Mouse (Mus musculus) heart, postnatal 0 days (tissue): ENCODE measurements around the gene Pheta1. TPM values are rescaled to one million over a fixed set of nuclear protein-coding genes. Genes with fewer than 3 reads are reported as not detected.
A peak's percentile ranks its signal among the peaks of the same experiment; 100 is the strongest.

Experiments used
- ATAC-seq: fragments of 200-750 bp; cut with Nextera tagmentation; 2 replicates; pipeline ENCODE4 v1.8.0; 2017; ENCODE audit warnings: low read depth, moderate number of reproducible peaks, moderate library complexity; ENCODE audit not compliant: insufficient read depth
- DNase-seq: peaks from one replicate; pipeline ENCODE4 v3.0.0-alpha.2; 2016; ENCODE audit warnings: low spot score
- H3K27ac ChIP-seq: fragments of 300-500 bp; sonication (generic); 2 replicates; pipeline ENCODE4 v1.5.1; 2014; ENCODE audit warnings: low read depth, mild to moderate bottlenecking
- H3K27me3 ChIP-seq: fragments of 300-500 bp; sonication (generic); 2 replicates; pipeline ENCODE4 v1.6.1; 2014; ENCODE audit warnings: low read length, mixed read lengths; ENCODE audit not compliant: control insufficient read depth, insufficient read depth
- H3K36me3 ChIP-seq: fragments of 300-500 bp; sonication (generic); replicated peaks from 2 replicates; pipeline ENCODE4 v1.6.1; 2014; ENCODE audit warnings: low read length, mixed read lengths; ENCODE audit not compliant: control insufficient read depth, insufficient read depth
- H3K4me1 ChIP-seq: fragments of 300-500 bp; sonication (generic); 2 replicates; pipeline ENCODE4 v1.6.1; 2014; ENCODE audit warnings: antibody characterized with exemption; ENCODE audit not compliant: control insufficient read depth, insufficient read depth
- H3K4me2 ChIP-seq: fragments of 300-500 bp; sonication (generic); 2 replicates; pipeline ENCODE4 v1.6.1; 2014; ENCODE audit warnings: low read depth, mild to moderate bottlenecking, low read length, moderate library complexity
- H3K4me3 ChIP-seq: fragments of 300-500 bp; sonication (generic); 2 replicates; pipeline ENCODE4 v1.5.1; 2014; ENCODE audit warnings: low read depth, low read length
- H3K9ac ChIP-seq: fragments of 300-500 bp; sonication (generic); replicated peaks from 2 replicates; pipeline ENCODE4 v1.6.1; 2014; ENCODE audit warnings: low read depth, low read length, mixed read lengths
- H3K9me3 ChIP-seq: fragments of 300-500 bp; sonication (generic); replicated peaks from 2 replicates; pipeline ENCODE4 v1.6.1; 2016; ENCODE audit warnings: low read length; ENCODE audit not compliant: control insufficient read depth
- CTCF ChIP-seq: IDR thresholded peaks from 2 replicates; pipeline ENCODE4 v1.5.1; 2016; ENCODE audit warnings: antibody characterized with exemption, control low read depth, low read depth
- EP300 ChIP-seq: IDR thresholded peaks from 2 replicates; pipeline ENCODE4 v1.6.1; 2016; ENCODE audit warnings: antibody characterized with exemption, low read depth
- WGBS: fragments of 180-500 bp; shearing (Covaris S2); extraction: QIAGEN DNeasy Blood & Tissue Kit; methylation state at CpG from one replicate; pipeline ENCODE4 v1.1.7; 2014; 5-methylcytosine and 5-hydroxymethylcytosine counted together
- polyA plus RNA-seq: library from polyadenylated mRNA; unstranded; fragments of >200 nt; fragmentation: Nextera tagmentation; extraction: Ambion mirVana; gene quantifications from 2 replicates; pipeline ENCODE4 v1.2.1, GENCODE M21; 2015
- total RNA-seq: library from RNA; depleted of rRNA; stranded (reverse); fragments of >200 nt; gene quantifications from 2 replicates; pipeline ENCODE4 v1.2.3, GENCODE M21; 2014; ENCODE audit warnings: low replicate concordance

The Pheta1 gene
- total and polyA plus RNA-seq, 2 experiments from 2014 or later, result 16.4 to 32.2 TPM

- TF ChIP-seq EP300 (no peak), CTCF (peak; percentile 33)
- ATAC-seq (peak; percentile 42), DNase-seq (peak; percentile 75)
- under 1% methylated on average over 17 of the region's 17 CpGs for WGBS
- Histone ChIP-seq H3K27ac (peak overlapping the region; percentile 90), H3K4me1 (peaks cover 28% of the 10 kb centered on the region), H3K4me3 (peak overlapping the region; percentile 94), H3K9me3 (no peaks in the 10 kb centered on the region), H3K9ac (peak overlapping the region; percentile 91), H3K4me2 (peak overlapping the region; percentile 91), H3K27me3 (peaks cover 15% of the 10 kb centered on the region; the same call in 1 of the 2 replicates), H3K36me3 (peaks cover 13% of the 10 kb centered on the region)
These were observed 707 bp upstream of the Pheta1 start for GRCm38 (mm10) chr5:121848035-121848519.

- peak overlapping the region; percentile 94 for H3K4me3 ChIP-seq
- peak overlapping the region; percentile 1; the same call in 1 of the 2 replicates for H3K27ac ChIP-seq
- H3K27me3 ChIP-seq, result no peaks in the 10 kb centered on the region
- H3K9ac ChIP-seq, result peak overlapping the region; percentile 91
- TF ChIP-seq CTCF, result no peak
- TF ChIP-seq EP300, result no peak
- H3K4me1 ChIP-seq, result peaks cover 37% of the 10 kb centered on the region
- H3K36me3 ChIP-seq, result peaks cover 23% of the 10 kb centered on the region
- no peaks in the 10 kb centered on the region for H3K9me3 ChIP-seq
- WGBS, result 36% methylated on average over 20 of the region's 20 CpGs
- no peak for ATAC-seq
- H3K4me2 ChIP-seq, result peak overlapping the region; percentile 91
- no peak for DNase-seq
These were observed 930 bp downstream of the Pheta1 start for GRCm38 (mm10) chr5:121849478-121850349.

GRCm38 (mm10) chr5:121853368-121854051, 4.7 kb downstream of the Pheta1 start:
- H3K36me3 ChIP-seq, result peaks cover 23% of the 10 kb centered on the region
- no peak overlapping the region for H3K4me2 ChIP-seq
- H3K27me3 ChIP-seq, result no peaks in the 10 kb centered on the region
- H3K4me3 ChIP-seq, result no peak overlapping the region
- WGBS, result 67% methylated on average over 9 of the region's 9 CpGs
- no peak for DNase-seq
- no peak overlapping the region for H3K9ac ChIP-seq
- no peaks in the 10 kb centered on the region for H3K9me3 ChIP-seq
- no peak for ATAC-seq
- peaks cover 43% of the 10 kb centered on the region for H3K4me1 ChIP-seq
- no peak overlapping the region for H3K27ac ChIP-seq
- TF ChIP-seq EP300 (no peak), CTCF (no peak)

DNA sequence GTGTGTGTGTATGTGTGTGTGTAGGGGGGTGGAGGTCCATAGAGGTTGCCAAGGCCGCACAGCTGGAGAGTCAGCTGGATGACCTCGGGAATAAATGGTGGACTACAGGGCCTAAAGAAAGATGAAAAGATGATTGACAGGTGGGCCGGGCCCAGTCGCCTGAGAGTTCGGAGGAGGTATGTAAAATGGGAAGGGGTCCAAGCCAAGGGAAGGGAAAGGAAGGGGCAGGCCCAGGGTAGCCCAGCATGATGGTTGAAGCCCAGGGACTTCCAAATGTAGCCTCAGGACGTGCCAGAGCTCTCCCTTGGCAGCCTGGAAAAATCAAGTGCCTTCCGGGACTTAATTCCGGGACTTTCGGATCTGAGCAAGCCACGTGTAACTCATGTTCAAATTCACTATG, 6.0 kb downstream of the Pheta1 start:
- DNase-seq (no peak), ATAC-seq (no peak)
- no peak overlapping the region for H3K9ac ChIP-seq
- no peaks in the 10 kb centered on the region for H3K27me3 ChIP-seq
- no peak for TF ChIP-seq EP300
- no peak for TF ChIP-seq CTCF
- H3K4me2 ChIP-seq, result no peak overlapping the region
- peaks cover 23% of the 10 kb centered on the region for H3K36me3 ChIP-seq
- 70% methylated on average over 10 of the region's 10 CpGs for WGBS
- H3K9me3 ChIP-seq, result no peaks in the 10 kb centered on the region
- no peak overlapping the region for H3K4me3 ChIP-seq
- peaks cover 38% of the 10 kb centered on the region for H3K4me1 ChIP-seq
- no peak overlapping the region for H3K27ac ChIP-seq

DNA sequence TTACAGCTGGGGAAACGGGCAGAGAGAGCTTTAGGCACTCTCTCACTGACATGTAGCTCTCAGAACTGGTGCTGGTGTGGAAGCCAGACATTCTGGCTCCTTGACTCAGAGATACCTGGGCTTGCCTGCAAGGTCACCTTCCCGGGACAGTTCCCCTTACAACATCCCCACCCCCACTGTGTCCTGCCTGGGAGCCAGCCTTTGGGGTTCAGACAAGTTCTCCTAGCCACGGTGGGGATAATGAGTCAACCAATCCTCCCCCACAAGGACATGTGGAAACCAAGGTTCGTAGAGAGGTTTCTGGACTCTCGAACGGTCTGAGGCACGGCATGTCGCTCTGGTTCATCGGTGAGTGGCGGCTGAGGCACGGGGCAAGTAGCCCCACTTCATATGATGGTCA, 8.0 kb downstream of the Pheta1 start:
- no peak for ATAC-seq
- H3K9ac ChIP-seq, result no peak overlapping the region
- no peak overlapping the region for H3K4me2 ChIP-seq
- peaks cover 20% of the 10 kb centered on the region for H3K4me1 ChIP-seq
- H3K27ac ChIP-seq, result 0 out of 2 replicates have a peak overlapping the region, but pooled peaks have one; percentile 4
- WGBS, result 66% methylated on average over 11 of the region's 11 CpGs
- no peaks in the 10 kb centered on the region for H3K9me3 ChIP-seq
- no peak for DNase-seq
- no peak overlapping the region for H3K4me3 ChIP-seq
- H3K27me3 ChIP-seq, result no peaks in the 10 kb centered on the region
- peaks cover 22% of the 10 kb centered on the region for H3K36me3 ChIP-seq
- TF ChIP-seq CTCF, result no peak
- no peak for TF ChIP-seq EP300
